Mouse (Mus musculus) embryonic facial prominence, embryonic 15.5 days (tissue): Measurements from ENCODE around the gene Hap1. TPM values are rescaled to one million over a fixed set of nuclear protein-coding genes. Genes with fewer than 3 reads are reported as not detected.

ENCODE experiments used
- ATAC-seq: fragments of 200-750 bp; cut with Nextera tagmentation; 2 replicates; pipeline ENCODE4 v1.8.0; 2017; ENCODE audit warnings: low read depth, moderate TSS enrichment; ENCODE audit not compliant: insufficient number of reproducible peaks, low FRiP score, low TSS enrichment
- H3K27ac ChIP-seq: fragments of 300-500 bp; sonication (generic); replicated peaks from 2 replicates; pipeline ENCODE4 v1.5.1; 2015; ENCODE audit warnings: mild to moderate bottlenecking, inconsistent platforms
- H3K27me3 ChIP-seq: fragments of 300-500 bp; sonication (generic); 2 replicates; pipeline ENCODE4 v1.6.1; 2015; ENCODE audit warnings: inconsistent platforms
- H3K36me3 ChIP-seq: fragments of 300-500 bp; sonication (generic); 2 replicates; pipeline ENCODE4 v1.6.1; 2015; ENCODE audit warnings: mild to moderate bottlenecking, inconsistent platforms
- H3K4me1 ChIP-seq: fragments of 300-500 bp; sonication (generic); 2 replicates; pipeline ENCODE4 v1.6.1; 2015; ENCODE audit warnings: inconsistent platforms
- H3K4me2 ChIP-seq: fragments of 300-500 bp; sonication (generic); replicated peaks from 2 replicates; pipeline ENCODE4 v1.6.1; 2015; ENCODE audit warnings: mild to moderate bottlenecking, inconsistent platforms
- H3K4me3 ChIP-seq: fragments of 300-500 bp; sonication (generic); replicated peaks from 2 replicates; pipeline ENCODE4 v1.5.1; 2015; ENCODE audit warnings: mild to moderate bottlenecking, inconsistent platforms
- H3K9ac ChIP-seq: fragments of 300-500 bp; sonication (generic); 2 replicates; pipeline ENCODE4 v1.6.1; 2015; ENCODE audit warnings: inconsistent platforms
- H3K9me3 ChIP-seq: fragments of 300-500 bp; sonication (generic); replicated peaks from 2 replicates; pipeline ENCODE4 v1.6.1; 2016; ENCODE audit warnings: inconsistent platforms
- WGBS: fragments of 180-500 bp; shearing (Covaris S2); methylation state at CpG from one replicate; pipeline ENCODE4 v1.1.7; 2015; 5-methylcytosine and 5-hydroxymethylcytosine counted together
- polyA plus RNA-seq: library from polyadenylated mRNA; unstranded; fragments of >200 nt; fragmentation: Nextera tagmentation; extraction: Ambion mirVana; gene quantifications from 2 replicates; pipeline ENCODE4 v1.2.1, GENCODE M21; 2015

Gene Hap1
- 7.0 and 10.6 TPM in 2 replicates for polyA plus RNA-seq

DNA sequence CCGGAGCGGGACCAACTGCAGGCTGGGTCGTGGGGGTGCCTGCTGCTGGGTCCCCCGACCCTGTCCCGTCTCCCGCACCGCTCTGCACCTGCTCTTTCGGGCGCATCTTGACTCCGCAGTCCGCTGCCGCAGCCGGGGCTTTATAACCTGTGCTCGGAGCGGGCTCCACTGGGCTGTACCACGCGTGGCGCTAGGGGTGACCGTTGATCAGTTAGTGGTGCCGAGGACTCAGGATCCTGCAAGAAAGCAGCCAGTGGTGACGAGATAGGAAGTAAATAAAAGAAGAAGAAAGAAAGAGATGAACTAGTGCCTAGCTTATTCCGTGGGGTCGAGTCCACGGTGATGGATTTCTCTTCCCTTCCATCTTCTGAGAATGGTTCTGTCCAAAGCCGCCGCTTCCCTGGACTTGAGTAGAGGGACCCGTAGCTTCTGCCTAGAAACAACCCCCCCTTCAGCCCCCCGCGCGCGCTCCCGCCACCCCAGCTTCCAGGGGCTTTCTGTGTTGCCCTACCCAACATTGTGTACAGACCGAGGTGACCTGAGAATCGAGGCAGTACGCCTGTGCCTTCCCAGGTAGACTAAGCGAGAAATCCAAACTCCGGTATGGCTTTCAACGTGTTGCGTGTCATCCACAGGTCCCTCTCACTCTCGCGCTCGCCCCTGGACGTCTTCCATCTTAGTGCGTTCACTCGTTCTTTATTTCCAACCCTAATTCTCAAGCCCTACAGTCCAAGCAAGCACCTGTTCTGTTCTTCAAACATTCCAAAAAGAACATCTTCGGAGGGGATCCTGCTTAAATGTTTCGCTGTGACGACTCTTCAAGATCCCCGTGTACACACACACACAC, at the start of gene Hap1:
Hap1 (minus strand) TSS at position 157 of the 847 bp plus-strand sequence.
- Histone ChIP-seq H3K27me3 (peaks cover 63% of the 10 kb centered on the region), H3K4me1 (peaks cover 13% of the 10 kb centered on the region), H3K4me3 (peak within 1 kb of the TSS; percentile 61), H3K4me2 (peak within 1 kb of the TSS; percentile 98), H3K9ac (peak within 1 kb of the TSS; percentile 35), H3K27ac (no peak within 1 kb of the TSS), H3K36me3 (no peaks in the 10 kb centered on the region), H3K9me3 (no peaks in the 10 kb centered on the region)
- peak; percentile 31 for ATAC-seq
- WGBS: 1% methylated on average over 49 of the region's 49 CpGs

- 78% methylated on average over 3 of the region's 3 CpGs for WGBS
- no peak overlapping the region for H3K27ac ChIP-seq
- H3K9me3 ChIP-seq: no peaks in the 10 kb centered on the region
- H3K27me3 ChIP-seq: no peaks in the 10 kb centered on the region
- H3K4me3 ChIP-seq: no peak overlapping the region
- ATAC-seq: no peak
- no peak overlapping the region for H3K4me2 ChIP-seq
- H3K9ac ChIP-seq: no peak overlapping the region
- peaks cover 36% of the 10 kb centered on the region for H3K4me1 ChIP-seq
- H3K36me3 ChIP-seq: peaks cover 15% of the 10 kb centered on the region
These were observed 48.6 kb upstream of the Hap1 start for GRCm38 (mm10) chr11:100404456-100405074.

- Histone ChIP-seq H3K36me3 (peaks cover 6% of the 10 kb centered on the region), H3K9me3 (no peaks in the 10 kb centered on the region), H3K9ac (no peak overlapping the region), H3K4me2 (no peak overlapping the region), H3K4me3 (no peak overlapping the region), H3K27ac (peak overlapping the region; percentile 70; the same call in 1 of the 2 replicates), H3K27me3 (no peaks in the 10 kb centered on the region), H3K4me1 (peaks cover 46% of the 10 kb centered on the region)
- ATAC-seq: no peak
- WGBS: 77% methylated on average over 10 of the region's 10 CpGs
These were observed 47.7 kb upstream of the Hap1 start for GRCm38 (mm10) chr11:100403445-100404134.

DNA sequence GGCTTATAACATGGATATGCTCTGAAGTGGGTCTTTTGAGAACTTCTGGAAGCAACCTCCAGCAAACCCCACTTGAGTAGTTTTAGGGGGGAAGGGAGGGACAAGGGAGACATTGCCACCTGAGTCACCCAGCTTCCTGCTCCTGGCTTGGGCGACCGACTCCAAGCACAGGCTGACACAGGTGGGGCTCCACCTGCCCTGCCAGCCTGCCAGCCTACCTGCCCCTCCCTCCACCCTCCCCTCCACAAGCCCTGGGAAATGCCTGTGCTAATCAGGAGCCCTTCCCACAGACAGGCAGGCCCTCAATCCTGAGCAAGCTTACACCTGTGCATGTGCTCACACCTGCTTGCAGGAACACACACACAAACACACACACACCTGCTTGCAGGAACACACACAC, 46.8 kb upstream of the Hap1 start:
- Histone ChIP-seq H3K4me2 (no peak overlapping the region), H3K27me3 (no peaks in the 10 kb centered on the region), H3K9ac (no peak overlapping the region), H3K4me3 (no peak overlapping the region), H3K9me3 (no peaks in the 10 kb centered on the region), H3K4me1 (peaks cover 44% of the 10 kb centered on the region), H3K27ac (peak overlapping the region; percentile 70), H3K36me3 (no peaks in the 10 kb centered on the region)
- no peak for ATAC-seq
- WGBS: 68% methylated on average over 2 of the region's 2 CpGs

- no peak for ATAC-seq
- H3K36me3 ChIP-seq: no peaks in the 10 kb centered on the region
- H3K4me3 ChIP-seq: no peak overlapping the region
- no peaks in the 10 kb centered on the region for H3K27me3 ChIP-seq
- H3K9me3 ChIP-seq: no peaks in the 10 kb centered on the region
- 24% methylated on average over 6 of the region's 6 CpGs for WGBS
- H3K27ac ChIP-seq: peak overlapping the region; percentile 70
- peaks cover 44% of the 10 kb centered on the region for H3K4me1 ChIP-seq
- no peak overlapping the region for H3K4me2 ChIP-seq
- no peak overlapping the region for H3K9ac ChIP-seq
These were observed 46.3 kb upstream of the Hap1 start for GRCm38 (mm10) chr11:100402240-100402639.

GRCm38 (mm10) chr11:100400842-100401241, 44.9 kb upstream of the Hap1 start:
- Histone ChIP-seq H3K36me3 (no peaks in the 10 kb centered on the region), H3K4me3 (no peak overlapping the region), H3K4me2 (no peak overlapping the region), H3K9me3 (no peaks in the 10 kb centered on the region), H3K4me1 (peaks cover 51% of the 10 kb centered on the region), H3K27me3 (no peaks in the 10 kb centered on the region), H3K27ac (no peak overlapping the region), H3K9ac (no peak overlapping the region)
- no peak for ATAC-seq
- 75% methylated on average over 6 of the region's 6 CpGs for WGBS

DNA sequence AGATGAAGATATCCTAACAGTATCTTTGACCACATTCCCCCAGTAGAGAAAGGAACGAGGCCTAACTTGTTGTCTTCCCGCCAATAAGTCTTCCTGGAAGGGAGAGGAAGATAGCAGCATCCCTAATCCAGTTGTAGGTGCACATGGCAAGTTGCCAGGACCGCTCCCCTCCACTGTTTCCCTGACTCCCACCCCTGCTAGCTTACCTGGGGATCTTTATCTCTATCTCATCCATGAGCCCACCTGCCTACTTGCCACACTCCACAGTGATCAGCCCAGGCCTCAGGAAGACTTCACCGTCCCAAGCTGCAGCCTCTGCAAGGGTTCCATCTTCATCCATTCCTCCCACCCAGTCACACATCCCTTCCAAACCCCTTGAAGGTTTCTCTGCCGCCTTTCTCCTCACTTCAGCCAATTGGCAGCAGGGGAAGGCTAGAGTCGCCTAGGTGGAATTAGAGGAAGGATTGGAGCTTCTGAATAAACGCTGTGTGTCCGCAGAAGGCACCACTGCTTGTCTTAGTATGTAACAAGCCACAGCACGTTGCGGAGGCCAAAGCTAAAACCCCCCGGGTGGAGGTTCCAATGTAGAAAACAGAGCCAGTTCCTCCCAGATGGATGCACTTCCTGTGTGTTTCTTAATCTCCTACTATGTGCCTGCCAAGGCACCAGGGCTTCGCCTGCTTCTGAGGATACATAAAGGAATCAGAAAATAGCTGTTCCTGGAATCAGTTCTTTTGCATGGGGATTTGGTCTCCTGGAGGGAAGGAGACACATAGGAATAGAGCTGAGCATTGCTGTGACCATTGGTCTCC, 44.0 kb upstream of the Hap1 start:
- no peaks in the 10 kb centered on the region for H3K27me3 ChIP-seq
- no peak overlapping the region for H3K4me2 ChIP-seq
- H3K36me3 ChIP-seq: no peaks in the 10 kb centered on the region
- no peaks in the 10 kb centered on the region for H3K9me3 ChIP-seq
- no peak overlapping the region for H3K9ac ChIP-seq
- H3K27ac ChIP-seq: peak overlapping the region; percentile 71; the same call in 1 of the 2 replicates
- peaks cover 59% of the 10 kb centered on the region for H3K4me1 ChIP-seq
- no peak overlapping the region for H3K4me3 ChIP-seq
- 51% methylated on average over 12 of the region's 12 CpGs for WGBS
- ATAC-seq: no peak

- peaks cover 65% of the 10 kb centered on the region for H3K4me1 ChIP-seq
- H3K36me3 ChIP-seq: no peaks in the 10 kb centered on the region
- no peak for ATAC-seq
- peak overlapping the region; percentile 71; the same call in 1 of the 2 replicates for H3K27ac ChIP-seq
- WGBS: 41% methylated on average over 9 of the region's 9 CpGs
- H3K4me3 ChIP-seq: no peak overlapping the region
- no peaks in the 10 kb centered on the region for H3K9me3 ChIP-seq
- H3K9ac ChIP-seq: no peak overlapping the region
- H3K4me2 ChIP-seq: no peak overlapping the region
- no peaks in the 10 kb centered on the region for H3K27me3 ChIP-seq
These were observed 43.4 kb upstream of the Hap1 start for GRCm38 (mm10) chr11:100399320-100399719.

DNA sequence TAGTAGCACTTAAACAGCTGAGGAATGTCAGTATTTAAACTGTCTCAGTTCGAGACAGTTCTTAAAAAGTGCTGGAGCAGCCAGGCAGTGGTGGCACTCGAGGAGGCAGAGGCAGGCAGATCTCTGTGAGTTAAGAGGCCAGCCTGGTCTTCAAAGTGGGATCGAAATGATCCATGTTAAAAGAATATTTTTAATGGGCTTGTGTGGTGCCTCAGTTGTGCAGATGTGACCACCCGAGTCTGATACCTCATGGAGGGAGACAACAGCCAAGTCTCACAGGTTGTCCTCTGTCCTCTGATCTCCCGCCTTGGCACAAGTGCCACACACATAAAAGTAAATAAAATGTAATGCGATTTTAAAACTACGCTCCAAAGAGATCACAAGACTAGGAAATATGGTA, 42.6 kb upstream of the Hap1 start:
- no peak overlapping the region for H3K4me3 ChIP-seq
- 92% methylated on average over 7 of the region's 7 CpGs for WGBS
- peak overlapping the region; percentile 63 for H3K27ac ChIP-seq

DNA sequence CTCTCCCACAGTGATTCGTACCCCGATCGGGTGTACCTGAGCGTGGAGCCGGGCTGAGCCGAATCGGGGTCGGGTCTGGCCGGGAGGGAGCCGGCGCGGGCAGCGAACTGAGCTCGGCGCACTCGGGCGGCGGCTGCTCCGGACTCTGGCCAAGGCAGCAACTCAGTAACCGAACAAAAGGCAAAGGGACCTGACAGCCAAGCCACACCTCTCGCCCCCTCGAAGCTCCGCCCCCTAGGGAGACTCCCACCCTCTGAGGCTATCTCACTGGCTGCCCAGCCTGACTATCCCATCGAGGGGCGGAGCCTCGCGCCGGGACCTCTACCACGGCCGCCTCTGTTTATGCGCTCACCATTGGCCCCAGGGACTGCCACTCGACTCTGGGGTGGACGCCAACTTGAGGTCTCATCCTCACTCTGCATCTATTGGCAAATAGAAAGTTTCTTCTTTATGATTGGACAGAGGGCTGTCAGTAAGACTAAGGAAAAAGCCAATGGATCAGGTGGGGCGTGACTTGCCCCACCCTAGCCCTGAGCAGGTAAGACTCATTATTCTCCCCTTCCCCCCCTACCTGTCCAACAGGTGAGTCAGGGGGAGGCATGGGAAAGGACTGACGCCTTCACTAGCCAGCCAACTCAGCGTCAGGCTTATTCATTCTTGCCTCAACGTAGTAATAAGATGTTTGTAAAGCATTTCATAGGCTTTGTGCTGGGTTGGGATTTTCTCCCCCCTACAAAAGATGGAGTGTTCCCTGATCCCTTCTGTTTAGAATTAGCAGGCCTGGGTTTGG, 41.9 kb upstream of the Hap1 start, which contains the start of gene Jup:
Jup (minus strand) TSS at position 164 of the 790 bp plus-strand sequence.
- under 1% methylated on average over 37 of the region's 37 CpGs for WGBS
- Histone ChIP-seq H3K27me3 (no peaks in the 10 kb centered on the region), H3K36me3 (no peaks in the 10 kb centered on the region), H3K9ac (peak within 1 kb of the TSS; percentile 68), H3K4me2 (peak within 1 kb of the TSS; percentile 66), H3K4me1 (peaks cover 78% of the 10 kb centered on the region), H3K27ac (peak within 1 kb of the TSS; percentile 91), H3K9me3 (no peaks in the 10 kb centered on the region), H3K4me3 (peak within 1 kb of the TSS; percentile 76)
- ATAC-seq: peak; percentile 98

More for the DNA sequence above, 42.6 kb upstream of the Hap1 start:
- H3K4me1 ChIP-seq: peaks cover 71% of the 10 kb centered on the region
- H3K9ac ChIP-seq: no peak overlapping the region
- no peak overlapping the region for H3K4me2 ChIP-seq
- H3K36me3 ChIP-seq: no peaks in the 10 kb centered on the region
- no peak for ATAC-seq
- no peaks in the 10 kb centered on the region for H3K9me3 ChIP-seq
- no peaks in the 10 kb centered on the region for H3K27me3 ChIP-seq
